Mouse (Mus musculus): ENCODE results near the gene Gcn1l1. TPM values are rescaled to one million over a fixed set of nuclear protein-coding genes. Genes with fewer than 3 reads are reported as not detected.

The Gcn1l1 gene
- polyA plus RNA-seq, 1 experiment from 2014 or later = 44.4 TPM

GRCm38 (mm10) chr5:115538693-115539043 is 26.4 kb upstream of the Gcn1l1 start:
- H3K4me1 ChIP-seq (replicated peaks) = peaks cover 33% of the 10 kb centered on the region
- peak; percentile 83 for ATAC-seq (ENCODE audit: low FRiP score, low read depth)
- no peaks in the 10 kb centered on the region for H3K9me3 ChIP-seq
- no peak overlapping the region for H3K27ac ChIP-seq (replicated peaks)
- no peaks in the 10 kb centered on the region for H3K36me3 ChIP-seq
- H3K27me3 ChIP-seq = no peaks in the 10 kb centered on the region
- no peak overlapping the region for H3K4me3 ChIP-seq
- WGBS = 1% methylated on average over 11 of the region's 12 CpGs
- no peak overlapping the region for H3K9ac ChIP-seq
- peak overlapping the region; percentile 10; the same call in 1 of the 2 replicates for H3K4me2 ChIP-seq

DNA sequence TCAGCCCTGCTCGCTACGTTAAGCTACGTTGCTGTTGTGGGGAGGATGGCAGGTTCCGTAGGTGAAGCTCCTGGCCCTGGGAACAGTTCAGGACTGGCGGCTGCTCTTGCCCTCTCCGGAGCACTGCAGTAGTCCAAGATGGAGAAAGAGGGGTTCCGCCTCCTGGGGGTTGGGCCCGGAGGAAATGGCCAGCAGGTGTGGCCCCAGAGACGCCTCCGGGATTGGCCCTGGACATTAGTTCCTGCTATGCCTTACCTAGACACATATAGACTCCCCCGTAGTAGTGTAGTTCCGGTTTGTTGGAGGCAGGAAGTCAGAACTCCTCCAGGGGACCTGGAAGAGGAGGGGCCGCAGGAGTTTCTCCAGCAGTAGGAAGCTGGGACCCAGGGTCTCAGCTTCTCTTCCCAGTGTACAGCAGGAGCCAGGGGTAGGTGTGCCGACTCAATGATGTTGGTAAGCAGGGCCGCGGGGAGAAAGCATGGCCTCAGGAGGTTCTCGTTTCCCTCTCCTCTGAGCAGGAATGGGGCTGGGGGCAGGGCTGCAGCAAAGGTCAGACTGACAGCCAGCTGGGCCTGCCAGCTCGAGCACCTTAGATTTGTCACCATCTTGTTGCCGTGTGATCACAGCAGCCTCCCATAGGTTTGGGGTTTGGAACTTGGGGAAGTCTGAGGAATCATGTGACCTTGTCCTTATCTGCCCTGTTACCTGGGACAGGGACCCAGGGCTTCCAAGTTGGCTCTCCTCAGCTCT is 22.2 kb upstream of the Gcn1l1 start:
- Histone ChIP-seq H3K9me3 (no peaks in the 10 kb centered on the region), H3K4me1 (replicated peaks) (peaks cover 35% of the 10 kb centered on the region), H3K36me3 (0 out of 2 replicates have a peak, but pooled peaks cover 3% of the 10 kb centered on the region), H3K4me3 (no peak overlapping the region), H3K4me2 (no peak overlapping the region), H3K27ac (replicated peaks) (peak overlapping the region; percentile 50; the same call in 1 of the 2 replicates), H3K9ac (no peak overlapping the region), H3K27me3 (no peaks in the 10 kb centered on the region)
- 72% methylated on average over 19 of the region's 19 CpGs for WGBS
- no peak for ATAC-seq (ENCODE audit: low FRiP score, low read depth)

- H3K4me3 ChIP-seq = no peak overlapping the region
- 54% methylated on average over 17 of the region's 17 CpGs for WGBS
- H3K36me3 ChIP-seq = 0 out of 2 replicates have a peak, but pooled peaks cover 3% of the 10 kb centered on the region
- peak overlapping the region; percentile 2; the same call in 1 of the 2 replicates for H3K4me2 ChIP-seq
- no peaks in the 10 kb centered on the region for H3K9me3 ChIP-seq
- peak; percentile 72 for ATAC-seq (ENCODE audit: low FRiP score, low read depth)
- peaks cover 27% of the 10 kb centered on the region for H3K4me1 ChIP-seq (replicated peaks)
- H3K27me3 ChIP-seq = no peaks in the 10 kb centered on the region
- H3K9ac ChIP-seq = no peak overlapping the region
- H3K27ac ChIP-seq (replicated peaks) = peak overlapping the region; percentile 50
These were observed 21.4 kb upstream of the Gcn1l1 start for GRCm38 (mm10) chr5:115543509-115544253.

DNA sequence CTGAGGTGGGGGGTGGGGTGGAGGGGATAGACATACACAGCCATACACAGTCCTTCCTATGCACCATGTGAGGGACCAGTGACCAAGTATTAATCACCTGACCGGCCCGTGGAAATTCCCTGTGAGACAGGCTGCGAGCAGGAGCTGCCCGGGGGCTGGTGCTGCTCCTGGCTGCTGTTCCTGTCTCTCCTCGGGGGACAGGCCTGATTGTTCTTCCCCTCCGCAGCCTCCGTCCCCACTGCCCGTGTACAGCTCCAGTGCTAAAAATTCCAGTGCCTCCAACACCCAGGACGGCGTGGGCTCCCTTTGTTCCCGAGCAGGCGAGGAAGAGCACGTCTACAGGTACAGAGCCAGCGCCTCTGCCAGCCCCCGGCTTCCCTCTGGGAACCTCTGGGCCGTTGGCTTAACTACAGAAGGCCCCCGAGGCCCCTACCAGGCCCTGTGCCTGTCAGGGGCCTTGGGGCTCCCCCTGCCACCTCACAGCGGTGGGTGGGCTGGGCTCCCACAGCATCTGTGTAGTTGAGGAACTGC is 20.3 kb upstream of the Gcn1l1 start:
- Histone ChIP-seq H3K4me2 (no peak overlapping the region), H3K27me3 (no peaks in the 10 kb centered on the region), H3K9ac (0 out of 2 replicates have a peak overlapping the region, but pooled peaks have one; percentile 10), H3K4me3 (no peak overlapping the region), H3K27ac (replicated peaks) (no peak overlapping the region), H3K9me3 (no peaks in the 10 kb centered on the region), H3K4me1 (replicated peaks) (peaks cover 27% of the 10 kb centered on the region), H3K36me3 (0 out of 2 replicates have a peak, but pooled peaks cover 3% of the 10 kb centered on the region)
- 51% methylated on average over 18 of the region's 18 CpGs for WGBS
- ATAC-seq (ENCODE audit: low FRiP score, low read depth) = no peak

DNA sequence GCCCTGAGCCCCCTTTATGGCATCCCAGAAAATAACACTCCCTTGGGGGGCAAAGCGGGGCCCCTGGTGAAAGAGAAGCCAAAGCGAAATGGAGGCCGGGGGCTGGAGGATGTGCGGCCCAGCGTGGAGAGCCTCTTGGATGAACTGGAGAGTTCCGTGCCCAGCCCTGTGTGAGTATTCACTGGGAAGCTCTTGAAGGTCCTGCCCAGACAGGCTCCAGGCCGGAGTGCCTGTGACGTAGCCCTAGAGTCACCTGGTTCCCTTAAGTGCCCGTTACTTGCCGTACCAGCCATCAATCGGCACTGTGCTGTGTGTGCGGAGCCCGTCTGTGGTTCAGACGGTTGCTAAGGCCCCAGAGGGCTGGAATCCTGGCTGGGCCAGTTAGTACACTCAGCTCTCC is 19.4 kb upstream of the Gcn1l1 start:
- H3K36me3 ChIP-seq = 0 out of 2 replicates have a peak, but pooled peaks cover 3% of the 10 kb centered on the region
- H3K27ac ChIP-seq (replicated peaks) = no peak overlapping the region
- ATAC-seq (ENCODE audit: low FRiP score, low read depth) = no peak
- H3K4me1 ChIP-seq (replicated peaks) = peaks cover 27% of the 10 kb centered on the region
- H3K4me3 ChIP-seq = no peak overlapping the region
- no peaks in the 10 kb centered on the region for H3K9me3 ChIP-seq
- no peak overlapping the region for H3K9ac ChIP-seq
- WGBS = 82% methylated on average over 14 of the region's 14 CpGs
- H3K27me3 ChIP-seq = no peaks in the 10 kb centered on the region
- H3K4me2 ChIP-seq = no peak overlapping the region

DNA sequence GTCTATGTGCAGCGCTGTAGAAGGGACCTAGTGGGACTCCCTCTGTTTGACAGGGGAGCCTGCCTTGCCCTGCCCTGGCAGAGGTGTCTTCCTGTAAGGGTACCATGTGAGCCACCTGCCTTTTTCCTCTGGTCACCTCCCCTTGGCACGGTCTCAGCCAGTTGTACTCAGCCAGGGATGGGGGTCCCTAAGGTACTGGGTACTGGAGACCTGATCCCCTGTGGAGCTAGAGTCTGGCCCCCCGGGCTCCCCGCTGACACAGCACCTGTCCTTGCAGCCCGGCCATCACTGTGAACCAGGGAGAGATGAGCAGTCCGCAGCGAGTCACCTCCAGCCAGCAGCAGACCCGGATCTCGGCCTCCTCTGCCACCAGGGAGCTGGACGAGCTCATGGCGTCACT is 18.5 kb upstream of the Gcn1l1 start:
- Histone ChIP-seq H3K9me3 (no peaks in the 10 kb centered on the region), H3K27me3 (no peaks in the 10 kb centered on the region), H3K4me3 (no peak overlapping the region), H3K9ac (no peak overlapping the region), H3K4me1 (replicated peaks) (peaks cover 27% of the 10 kb centered on the region), H3K4me2 (no peak overlapping the region), H3K27ac (replicated peaks) (no peak overlapping the region), H3K36me3 (0 out of 2 replicates have a peak, but pooled peaks cover 3% of the 10 kb centered on the region)
- 68% methylated on average over 11 of the region's 11 CpGs for WGBS
- ATAC-seq (ENCODE audit: low FRiP score, low read depth) = no peak

DNA sequence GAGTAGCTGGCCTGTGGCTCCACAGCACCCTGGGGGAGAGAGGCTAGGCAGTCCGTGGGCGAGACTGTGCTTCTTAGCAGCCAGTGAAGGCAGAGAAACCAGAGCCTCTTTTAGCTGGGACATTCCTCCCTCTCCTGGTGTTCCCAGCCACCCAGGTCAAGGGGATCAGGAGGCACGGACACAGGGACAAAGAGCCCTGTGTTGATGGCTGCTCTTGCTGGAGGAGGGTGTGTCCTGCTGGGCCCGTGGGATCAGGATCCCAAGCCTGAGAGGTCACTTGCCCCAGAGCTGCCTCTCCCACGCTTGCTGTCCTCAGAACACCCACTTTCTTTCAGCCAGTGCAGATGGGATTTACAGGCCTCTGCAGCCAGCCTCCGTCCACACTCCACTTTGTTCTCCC is 18.0 kb upstream of the Gcn1l1 start:
- Histone ChIP-seq H3K9me3 (no peaks in the 10 kb centered on the region), H3K27me3 (no peaks in the 10 kb centered on the region), H3K4me1 (replicated peaks) (peaks cover 27% of the 10 kb centered on the region), H3K27ac (replicated peaks) (no peak overlapping the region), H3K36me3 (peaks cover 6% of the 10 kb centered on the region; the same call in 1 of the 2 replicates), H3K4me2 (no peak overlapping the region), H3K9ac (no peak overlapping the region), H3K4me3 (no peak overlapping the region)
- no peak for ATAC-seq (ENCODE audit: low FRiP score, low read depth)
- 38% methylated on average over 6 of the region's 6 CpGs for WGBS

DNA sequence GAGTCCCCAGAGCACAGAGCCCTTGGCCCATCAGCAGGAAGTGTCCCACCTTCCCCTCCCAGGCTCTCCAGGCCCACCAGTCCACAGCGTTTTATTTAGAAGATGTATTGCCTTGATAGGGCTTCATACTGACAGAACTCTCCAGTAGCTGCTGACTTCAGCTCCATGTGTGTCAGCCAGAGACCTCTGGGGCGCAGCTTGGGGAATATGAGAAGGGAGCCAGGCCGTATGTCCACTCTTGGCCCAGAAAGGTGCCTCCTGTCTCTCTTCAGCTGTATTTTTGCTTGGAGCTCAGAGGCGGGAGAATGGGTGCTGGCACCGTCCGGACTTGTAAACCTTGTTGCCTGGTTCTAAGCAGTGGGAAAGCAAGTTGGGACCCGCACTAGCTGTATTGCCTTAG is 17.6 kb upstream of the Gcn1l1 start:
- ATAC-seq (ENCODE audit: low FRiP score, low read depth) = no peak
- Histone ChIP-seq H3K27ac (replicated peaks) (no peak overlapping the region), H3K27me3 (no peaks in the 10 kb centered on the region), H3K9me3 (no peaks in the 10 kb centered on the region), H3K36me3 (peaks cover 10% of the 10 kb centered on the region; the same call in 1 of the 2 replicates), H3K4me2 (no peak overlapping the region), H3K9ac (no peak overlapping the region), H3K4me1 (replicated peaks) (peaks cover 26% of the 10 kb centered on the region), H3K4me3 (no peak overlapping the region)
- WGBS = 87% methylated on average over 7 of the region's 7 CpGs

- H3K4me1 ChIP-seq (replicated peaks) = peaks cover 13% of the 10 kb centered on the region
- peaks cover 15% of the 10 kb centered on the region for H3K36me3 ChIP-seq
- H3K9ac ChIP-seq = no peak overlapping the region
- no peaks in the 10 kb centered on the region for H3K9me3 ChIP-seq
- no peak overlapping the region for H3K4me3 ChIP-seq
- H3K4me2 ChIP-seq = no peak overlapping the region
- ATAC-seq (ENCODE audit: low FRiP score, low read depth) = no peak
- 94% methylated on average over 18 of the region's 18 CpGs for WGBS
- H3K27me3 ChIP-seq = no peaks in the 10 kb centered on the region
- no peak overlapping the region for H3K27ac ChIP-seq (replicated peaks)
These were observed 16.4 kb upstream of the Gcn1l1 start for GRCm38 (mm10) chr5:115548501-115549285.

GRCm38 (mm10) chr5:115550482-115551005 is 14.5 kb upstream of the Gcn1l1 start:
- Histone ChIP-seq H3K9ac (no peak overlapping the region), H3K36me3 (peaks cover 23% of the 10 kb centered on the region)
- 80% methylated on average over 11 of the region's 11 CpGs for WGBS

DNA sequence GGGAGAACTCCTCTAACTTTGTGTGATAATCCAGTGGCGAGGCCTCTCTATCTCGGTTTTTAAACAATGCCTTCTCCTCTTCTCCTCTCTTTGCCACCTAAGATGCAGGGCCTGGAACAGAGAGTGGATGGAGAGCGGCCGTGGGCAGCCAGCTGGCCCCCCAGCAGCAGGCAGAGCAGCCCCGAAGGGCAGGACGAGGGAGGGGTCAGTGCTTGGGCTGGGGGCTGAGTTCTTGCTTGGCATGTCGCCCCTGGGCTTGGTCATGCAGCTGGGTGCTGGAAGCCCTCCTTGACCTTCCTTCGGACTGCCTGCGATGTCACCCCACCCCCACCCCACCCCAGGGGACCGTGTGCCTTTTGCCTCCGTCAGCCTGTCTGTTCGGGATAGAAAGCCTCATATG is 13.7 kb upstream of the Gcn1l1 start:
- no peak for ATAC-seq (ENCODE audit: low FRiP score, low read depth)
- no peaks in the 10 kb centered on the region for H3K9me3 ChIP-seq
- no peak overlapping the region for H3K27ac ChIP-seq (replicated peaks)
- WGBS = 76% methylated on average over 12 of the region's 12 CpGs
- no peaks in the 10 kb centered on the region for H3K27me3 ChIP-seq
- peaks cover 4% of the 10 kb centered on the region; the same call in 1 of the 2 replicates for H3K4me1 ChIP-seq (replicated peaks)
- no peak overlapping the region for H3K9ac ChIP-seq
- H3K4me3 ChIP-seq = no peak overlapping the region
- no peak overlapping the region for H3K4me2 ChIP-seq
- peaks cover 20% of the 10 kb centered on the region for H3K36me3 ChIP-seq

More at GRCm38 (mm10) chr5:115550482-115551005, 14.5 kb upstream of the Gcn1l1 start:
- no peak overlapping the region for H3K4me2 ChIP-seq
- no peaks in the 10 kb centered on the region for H3K4me1 ChIP-seq (replicated peaks)
- no peaks in the 10 kb centered on the region for H3K27me3 ChIP-seq
- ATAC-seq (ENCODE audit: low FRiP score, low read depth) = no peak
- no peak overlapping the region for H3K4me3 ChIP-seq
- no peaks in the 10 kb centered on the region for H3K9me3 ChIP-seq
- no peak overlapping the region for H3K27ac ChIP-seq (replicated peaks)

All from hindbrain, embryonic 15.5 days (tissue).